Mouse (Mus musculus): ENCODE results near the gene Nos3.

GRCm38 (mm10) chr5:24405389-24405876, 40.8 kb downstream of the Nos3 start:
- TF ChIP-seq POLR2A (IDR thresholded peaks at IDR 0.05; ENCODE audit: borderline replicate concordance, low read depth, low read length) (no peak), CTCF (IDR thresholded peaks at IDR 0.05; ENCODE audit: low read depth, low read length) (no peak)
